Mouse (Mus musculus): ENCODE results near the gene Sirt3. TPM values are rescaled to one million over a fixed set of nuclear protein-coding genes. Genes with fewer than 3 reads are reported as not detected.

Sirt3 gene
- total RNA-seq, 2 experiments from 2014 or later, result 67.6 to 70.9 TPM

Other genes with a start within 250 kb of the Sirt3 start
- gene Olfr53, start 235.9 kb downstream of the Sirt3 start, total RNA-seq (2021), result not detected
- gene Olfr539, start 222.4 kb downstream of the Sirt3 start, total RNA-seq (2021), result not detected
- not detected for gene Olfr45, start 200.4 kb downstream of the Sirt3 start, total RNA-seq (2021)
- not detected for gene Olfr541, start 185.0 kb downstream of the Sirt3 start, total RNA-seq (2021)
- gene Cyp2e1, start 118.6 kb downstream of the Sirt3 start, total RNA-seq (2021), result 100 to 1,000 TPM; 231 to 556 TPM
- gene Syce1, start 94.5 kb downstream of the Sirt3 start, total RNA-seq (2021), result not detected
- 1 to 10 TPM; 2.3 to 2.6 TPM for gene Zfp941, start 60.1 kb downstream of the Sirt3 start, total RNA-seq (2021)
- 10 to 100 TPM; 14.7 to 35.6 TPM for gene Urah, start 47.3 kb downstream of the Sirt3 start, total RNA-seq (2021)
- gene Scgb1c1, start 36.8 kb downstream of the Sirt3 start, total RNA-seq (2021), result under 1 TPM; 0.76 to 0.90 TPM
- gene Odf3, start 34.5 kb downstream of the Sirt3 start, total RNA-seq (2021), result under 1 TPM in 1 of 2 experiments, not detected in 1; 0.24 TPM
- gene Gm45785, start 26.0 kb downstream of the Sirt3 start, total RNA-seq (2021), result under 1 TPM in 1 of 2 experiments, not detected in 1; 0.39 TPM
- gene Ric8a, start 25.4 kb downstream of the Sirt3 start, total RNA-seq (2021), result 10 to 100 TPM; 43.5 to 58.0 TPM
- gene Bet1l, start 24.7 kb downstream of the Sirt3 start, total RNA-seq (2021), result 10 to 100 TPM; 29.1 to 33.5 TPM
- gene Psmd13, start 341 bp downstream of the Sirt3 start, total RNA-seq (2021), result 100 to 1,000 TPM; 106 to 112 TPM
- 1,000 to 10,000 TPM; 2,860 to 2,972 TPM for gene Cox8b, start 18.1 kb upstream of the Sirt3 start, total RNA-seq (2021)
- gene Nlrp6, start 38.6 kb upstream of the Sirt3 start, total RNA-seq (2021), result 1 to 10 TPM; 4.9 to 7.9 TPM
- 10 to 100 TPM; 31.6 to 37.2 TPM for gene Pgghg, start 59.1 kb upstream of the Sirt3 start, total RNA-seq (2021)
- gene Ifitm5, start 68.0 kb upstream of the Sirt3 start, total RNA-seq (2021), result 1 to 10 TPM; 1.4 to 3.3 TPM
- gene Gm45717, start 73.6 kb upstream of the Sirt3 start, total RNA-seq (2021), result not detected
- gene Ifitm2, start 73.7 kb upstream of the Sirt3 start, total RNA-seq (2021), result 100 to 1,000 TPM; 418 to 468 TPM
- 10 to 100 TPM; 12.2 to 12.4 TPM for gene Ifitm1, start 84.9 kb upstream of the Sirt3 start, total RNA-seq (2021)
- gene Ifitm3, start 128.5 kb upstream of the Sirt3 start, total RNA-seq (2021), result 100 to 1,000 TPM; 131 to 136 TPM
- 1 to 10 TPM; 1.7 to 3.2 TPM for gene Ifitm6, start 135.6 kb upstream of the Sirt3 start, total RNA-seq (2021)
- not detected for gene Gm17387, start 146.8 kb upstream of the Sirt3 start, total RNA-seq (2021)
- gene B4galnt4, start 178.8 kb upstream of the Sirt3 start, total RNA-seq (2021), result 1 to 10 TPM; 2.0 to 5.1 TPM
- 1 to 10 TPM in 1 of 2 experiments, under 1 TPM in 1; 0.94 to 1.5 TPM for gene Pkp3, start 195.9 kb upstream of the Sirt3 start, total RNA-seq (2021)
- gene Sigirr, start 218.3 kb upstream of the Sirt3 start, total RNA-seq (2021), result 10 to 100 TPM in 1 of 2 experiments, 1 to 10 TPM in 1; 8.3 to 10.6 TPM
- under 1 TPM; 0.33 to 0.42 TPM for gene Ano9, start 235.5 kb upstream of the Sirt3 start, total RNA-seq (2021)
- 10 to 100 TPM; 51.0 to 57.2 TPM for gene Ptdss2, start 240.1 kb upstream of the Sirt3 start, total RNA-seq (2021)

All from adrenal gland, postnatal 10 days (tissue).